Mouse (Mus musculus) CH12.LX (cell line): ENCODE measurements around the gene Oxa1l. TPM values are rescaled to one million over a fixed set of nuclear protein-coding genes. Genes with fewer than 3 reads are reported as not detected.

Source experiments
- DNase-seq: peaks from one replicate; pipeline ENCODE4 v3.0.0-alpha.2; 2013; ENCODE audit errors: extremely low read depth
- H3K27ac ChIP-seq: 2 replicates; pipeline ENCODE4 v1.5.1; 2012; ENCODE audit warnings: low read depth, mild to moderate bottlenecking, control low read depth, moderate library complexity; ENCODE audit not compliant: insufficient read depth
- H3K27me3 ChIP-seq: replicated peaks from 2 replicates; pipeline ENCODE3; 2012; ENCODE audit warnings: inconsistent platforms
- H3K36me3 ChIP-seq, 2 experiments: replicated peaks in 1 of 2; 2 replicates each; pipeline versions ENCODE3 to v1.6.1; 2012; ENCODE audit warnings: inconsistent platforms in 1 of 2, low read length in 1 of 2, mild to moderate bottlenecking in 1 of 2, mixed read lengths in 1 of 2, moderate library complexity in 1 of 2; ENCODE audit not compliant: control insufficient read depth in 1 of 2, insufficient read depth in 1 of 2
- H3K4me1 ChIP-seq, 2 experiments: 2 replicates each; pipeline ENCODE4 v1.6.1; 2012; ENCODE audit warnings: inconsistent platforms in 1 of 2, moderate library complexity in 1 of 2; ENCODE audit not compliant: insufficient read depth in 2 of 2, control insufficient read depth in 1 of 2
- H3K4me2 ChIP-seq: 2 replicates; pipeline ENCODE4 v1.6.1; 2012; ENCODE audit warnings: low read depth, mild to moderate bottlenecking, control low read depth; ENCODE audit not compliant: poor library complexity, insufficient read depth, severe bottlenecking
- H3K4me3 ChIP-seq, 3 experiments: fragments of 150-350 bp in 1 of 3; sonication (generic) in 1 of 3; replicated peaks in 1 of 3; 2 replicates each; pipeline versions ENCODE3 to v1.5.1; 2011 to 2012; ENCODE audit warnings: low read depth in 2 of 3, low read length in 2 of 3, mild to moderate bottlenecking in 2 of 3, moderate library complexity in 2 of 3, control low read depth in 1 of 3, improper control_type of control experiment in 1 of 3, inconsistent platforms in 1 of 3, mixed read lengths in 1 of 3; ENCODE audit not compliant: poor library complexity in 1 of 3
- H3K79me2 ChIP-seq: replicated peaks from 2 replicates; pipeline ENCODE4 v1.6.1; 2012; ENCODE audit warnings: mild to moderate bottlenecking, moderate library complexity; ENCODE audit not compliant: control insufficient read depth, poor library complexity, insufficient read depth, severe bottlenecking; ENCODE audit errors: extremely low read depth
- H3K9ac ChIP-seq: 2 replicates; pipeline ENCODE4 v1.6.1; 2012; ENCODE audit warnings: low read depth, mild to moderate bottlenecking, control low read depth, moderate library complexity; ENCODE audit not compliant: insufficient read depth
- H3K9me3 ChIP-seq: replicated peaks from 2 replicates; pipeline ENCODE3; 2012; ENCODE audit warnings: low read length, inconsistent platforms, mixed read lengths
- BHLHE40 ChIP-seq: IDR thresholded peaks from 2 replicates; pipeline ENCODE4 v1.6.1; 2011; ENCODE audit warnings: mild to moderate bottlenecking, low read depth, low read length, improper control_type of control experiment
- CHD1 ChIP-seq: IDR thresholded peaks from 2 replicates; pipeline ENCODE4 v1.6.1; 2012; ENCODE audit warnings: low read depth, low read length, improper control_type of control experiment, inconsistent platforms
- CHD2 ChIP-seq: IDR thresholded peaks from 2 replicates; pipeline ENCODE4 v1.6.1; 2011; ENCODE audit warnings: low read length, improper control_type of control experiment
- CTCF ChIP-seq, 2 experiments: IDR thresholded peaks in 1 of 2; conservative IDR thresholded peaks in 1 of 2; 2 replicates each; pipeline ENCODE4 v1.5.1; 2011 to 2012; ENCODE audit warnings: low read depth in 2 of 2, low read length in 2 of 2, improper control_type of control experiment in 1 of 2, inconsistent platforms in 1 of 2, mild to moderate bottlenecking in 1 of 2, moderate library complexity in 1 of 2
- EP300 ChIP-seq: IDR thresholded peaks from 2 replicates; pipeline ENCODE4 v1.6.1; 2011; ENCODE audit warnings: low read length, improper control_type of control experiment
- ETS1 ChIP-seq: conservative IDR thresholded peaks from 2 replicates; pipeline ENCODE4 v1.6.1; 2012; ENCODE audit warnings: low read depth, mild to moderate bottlenecking, inconsistent platforms, low read length, improper control_type of control experiment, moderate library complexity
- HCFC1 ChIP-seq: IDR thresholded peaks from 2 replicates; pipeline ENCODE4 v1.6.1; 2012; ENCODE audit warnings: low read depth, mild to moderate bottlenecking, inconsistent platforms, low read length, improper control_type of control experiment
- IRF4 ChIP-seq: IDR thresholded peaks from 2 replicates; pipeline ENCODE4 v1.6.1; 2014; ENCODE audit warnings: low read depth, mild to moderate bottlenecking, inconsistent platforms, low read length, improper control_type of control experiment
- KAT2A ChIP-seq: IDR thresholded peaks from 2 replicates; pipeline ENCODE4 v1.6.1; 2012; ENCODE audit warnings: low read length, improper control_type of control experiment, inconsistent platforms; ENCODE audit not compliant: insufficient replicate concordance
- MAZ ChIP-seq: IDR thresholded peaks from 2 replicates; pipeline ENCODE4 v1.6.1; 2012; ENCODE audit warnings: low read depth, mild to moderate bottlenecking, inconsistent platforms, low read length, improper control_type of control experiment, moderate library complexity
- MEF2A ChIP-seq: IDR thresholded peaks from 2 replicates; pipeline ENCODE4 v1.6.1; 2014; ENCODE audit warnings: low read depth, mild to moderate bottlenecking, inconsistent platforms, low read length, improper control_type of control experiment, borderline replicate concordance
- MYC ChIP-seq: IDR thresholded peaks from 2 replicates; pipeline ENCODE4 v1.6.1; 2011; ENCODE audit warnings: low read depth, mild to moderate bottlenecking, improper control_type of control experiment, low read length
- NELFE ChIP-seq: IDR thresholded peaks from 2 replicates; pipeline ENCODE4 v1.6.1; 2011; ENCODE audit warnings: low read depth, low read length, improper control_type of control experiment
- PAX5 ChIP-seq: IDR thresholded peaks from 2 replicates; pipeline ENCODE4 v1.6.1; 2012; ENCODE audit warnings: low read length, inconsistent platforms, mixed read lengths
- POLR2A ChIP-seq: IDR thresholded peaks from 2 replicates; pipeline ENCODE4 v1.6.1; 2011; ENCODE audit warnings: low read depth, mild to moderate bottlenecking, improper control_type of control experiment, low read length
- POLR2AphosphoS2 ChIP-seq: IDR thresholded peaks from 2 replicates; pipeline ENCODE4 v1.6.1; 2011; ENCODE audit warnings: low read depth, low read length, improper control_type of control experiment
- RAD21 ChIP-seq: IDR thresholded peaks from 2 replicates; pipeline ENCODE4 v1.6.1; 2011; ENCODE audit warnings: low read depth, mild to moderate bottlenecking, low read length, improper control_type of control experiment, moderate library complexity
- RCOR1 ChIP-seq: conservative IDR thresholded peaks from 2 replicates; pipeline ENCODE4 v1.6.1; 2012; ENCODE audit warnings: low read depth, mild to moderate bottlenecking, inconsistent platforms, low read length, improper control_type of control experiment
- SIN3A ChIP-seq: IDR thresholded peaks from 2 replicates; pipeline ENCODE4 v1.6.1; 2012; ENCODE audit warnings: low read length, improper control_type of control experiment, inconsistent platforms
- SMC3 ChIP-seq: IDR thresholded peaks from 2 replicates; pipeline ENCODE4 v1.6.1; 2011; ENCODE audit warnings: low read depth, low read length, improper control_type of control experiment
- TCF12 ChIP-seq: IDR thresholded peaks from 2 replicates; pipeline ENCODE4 v1.6.1; 2014; ENCODE audit warnings: low read depth, mild to moderate bottlenecking, inconsistent platforms, low read length, improper control_type of control experiment
- UBTF ChIP-seq: IDR thresholded peaks from 2 replicates; pipeline ENCODE4 v1.6.1; 2012; ENCODE audit warnings: low read depth, mild to moderate bottlenecking, inconsistent platforms, low read length, improper control_type of control experiment, moderate library complexity
- ZC3H11A ChIP-seq: IDR thresholded peaks from 2 replicates; pipeline ENCODE4 v1.6.1; 2012; ENCODE audit warnings: low read depth, mild to moderate bottlenecking, inconsistent platforms, low read length, improper control_type of control experiment
- ZNF384 ChIP-seq: IDR thresholded peaks from 2 replicates; pipeline ENCODE4 v1.6.1; 2012; ENCODE audit warnings: low read depth, low read length, improper control_type of control experiment, inconsistent platforms
- dilution Hi-C: fragments of 300-500 bp; cut with MboI; formaldehyde crosslinking; loops from 2 replicates; pipeline ENCODE4 v1.14.3; 2020; ENCODE audit warnings: low sequenced_read_pairs; ENCODE audit not compliant: extremely low pct_unique_long_range_greater_than_20kb, extremely low pct_ligation_motif_present
- in situ Hi-C: fragments of 300-500 bp; cut with MboI; formaldehyde crosslinking; loops from 3 replicates; pipeline ENCODE4 v1.14.3; 2019; ENCODE audit warnings: low sequenced_read_pairs, low pct_ligation_motif_present, low pct_unique_long_range_greater_than_20kb, mixed read lengths
- polyA plus RNA-seq: library from polyadenylated mRNA; unstranded; fragments of >175 nt; gene quantifications from 2 replicates; pipeline ENCODE4 v1.2.1, GENCODE M21; 2012; ENCODE audit warnings: low read depth; ENCODE audit not compliant: insufficient read length
- total RNA-seq, 2 experiments: library from RNA; depleted of rRNA; stranded (reverse); fragments of 300-350 nt in 1 of 2; fragments of >200 nt in 1 of 2; gene quantifications; 2 replicates each; pipeline ENCODE4 v1.2.3; 2012 to 2014

The Oxa1l gene
- total and polyA plus RNA-seq, 3 experiments = 34.7 to 111 (median 38.8) TPM

- TF ChIP-seq BHLHE40 = 0 out of 2 replicates have a peak, but pooled peaks have one; percentile 33
- no peak for TF ChIP-seq NELFE
- no peak for TF ChIP-seq ZNF384
- no peak for TF ChIP-seq PAX5
- no peak for TF ChIP-seq RAD21
- TF ChIP-seq CHD2 = no peak
- no peak for TF ChIP-seq ETS1
- no peak for TF ChIP-seq IRF4
Observed at GRCm38 (mm10) chr14:54416830-54417229, 56.2 kb downstream of the Oxa1l start (continued).

- H3K4me2 ChIP-seq = peak within 1 kb of the TSS; percentile 12; the same call in 1 of the 2 replicates
- H3K27me3 ChIP-seq = no peaks in the 10 kb centered on the region
- 0 out of 2 replicates have a peak, but pooled peaks cover 5% of the 10 kb centered on the region for H3K79me2 ChIP-seq
- DNase-seq = peak; percentile 64
- peak within 1 kb of the TSS; percentile 13 to 64 (median 48) for H3K4me3 ChIP-seq
- peak within 1 kb of the TSS; percentile 77 for H3K27ac ChIP-seq
- in situ Hi-C loops = loop anchor here (5.0 to 25.0 kb wide), 2 partner anchors 35 to 355 kb away; no protein-coding TSS in a partner anchor
- no peaks in the 10 kb centered on the region for H3K36me3 ChIP-seq
- dilution Hi-C loops = no loop called here
- H3K4me1 ChIP-seq = peaks cover 0 to 41% of the 10 kb centered on the region in 2 experiments; a peak in 2 of 4 replicates
- no peaks in the 10 kb centered on the region for H3K9me3 ChIP-seq
- TF ChIP-seq MEF2A (no peak), EP300 (no peak), RCOR1 (no peak), UBTF (no peak), BHLHE40 (0 out of 2 replicates have a peak, but pooled peaks have one; percentile 8), HCFC1 (peak; percentile 35), MAZ (peak; percentile 64), CTCF (conservative IDR thresholded peaks at IDR 0.05 in 1 of 2, IDR thresholded peaks at IDR 0.05 in 1 of 2; ENCODE audit: low read depth in 2 of 2, low read length in 2 of 2) (peak in 1 of 2 experiments; percentile 93; a peak in 2 of 4 replicates), CHD1 (no peak), IRF4 (0 out of 2 replicates have a peak, but pooled peaks have one; percentile 46), MYC (peak; percentile 74; the same call in 1 of the 2 replicates), KAT2A (no peak), SIN3A (0 out of 2 replicates have a peak, but pooled peaks have one; percentile 16), RAD21 (peak; percentile 76), POLR2A (peak; percentile 49; the same call in 1 of the 2 replicates), ZC3H11A (no peak), POLR2AphosphoS2 (no peak), TCF12 (peak; percentile 46; the same call in 1 of the 2 replicates), SMC3 (peak; percentile 85)
- TF ChIP-seq, all 38 proteins: peak for 11
- H3K9ac ChIP-seq = peak within 1 kb of the TSS; percentile 89
Observed at GRCm38 (mm10) chr14:54417623-54418081, 57.0 kb downstream of the Oxa1l start, which contains the start of gene Slc7a7. TSS of gene Slc7a7 (minus strand) at chr14:54417780.

Other genes with a start within 250 kb of the Oxa1l start
- gene Dad1, start 106.7 kb upstream of the Oxa1l start, total RNA-seq (2012; rRNA removed) = 161 and 196 TPM in 2 replicates
- gene Dad1, start 106.7 kb upstream of the Oxa1l start, total RNA-seq (2014; rRNA removed) = 192 and 279 TPM in 2 replicates
- 213 and 287 TPM in 2 replicates for gene Dad1, start 106.7 kb upstream of the Oxa1l start, polyA plus RNA-seq
- gene Abhd4, start 106.6 kb upstream of the Oxa1l start, total RNA-seq (2012; rRNA removed) = 13.4 and 19.8 TPM in 2 replicates
- 13.4 and 15.9 TPM in 2 replicates for gene Abhd4, start 106.6 kb upstream of the Oxa1l start, total RNA-seq (2014; rRNA removed)
- gene Abhd4, start 106.6 kb upstream of the Oxa1l start, polyA plus RNA-seq = 22.0 and 23.0 TPM in 2 replicates
- not detected in 2 replicates for gene Olfr49, start 75.9 kb upstream of the Oxa1l start, total RNA-seq (2012; rRNA removed)
- not detected in 2 replicates for gene Olfr49, start 75.9 kb upstream of the Oxa1l start, total RNA-seq (2014; rRNA removed)
- 0.07 TPM in 2 replicates for gene Olfr49, start 75.9 kb upstream of the Oxa1l start, polyA plus RNA-seq
- gene Slc7a7, start 56.9 kb downstream of the Oxa1l start, total RNA-seq (2012; rRNA removed) = 43.3 and 50.4 TPM in 2 replicates
- gene Slc7a7, start 56.9 kb downstream of the Oxa1l start, total RNA-seq (2014; rRNA removed) = 23.8 and 27.8 TPM in 2 replicates
- 40.0 and 45.4 TPM in 2 replicates for gene Slc7a7, start 56.9 kb downstream of the Oxa1l start, polyA plus RNA-seq
- 309 and 328 TPM in 2 replicates for gene Mrpl52, start 66.1 kb downstream of the Oxa1l start, total RNA-seq (2012; rRNA removed)
- 87.9 and 97.1 TPM in 2 replicates for gene Mrpl52, start 66.1 kb downstream of the Oxa1l start, total RNA-seq (2014; rRNA removed)
- 230 and 281 TPM in 2 replicates for gene Mrpl52, start 66.1 kb downstream of the Oxa1l start, polyA plus RNA-seq
- gene Mmp14, start 70.8 kb downstream of the Oxa1l start, total RNA-seq (2012; rRNA removed) = 0.08 and 0.17 TPM in 2 replicates
- 0.08 and 0.11 TPM in 2 replicates for gene Mmp14, start 70.8 kb downstream of the Oxa1l start, total RNA-seq (2014; rRNA removed)
- 0.10 TPM in 1 of 2 replicates, not detected in the other for gene Mmp14, start 70.8 kb downstream of the Oxa1l start, polyA plus RNA-seq
- 51.4 and 60.0 TPM in 2 replicates for gene Lrp10, start 103.3 kb downstream of the Oxa1l start, total RNA-seq (2012; rRNA removed)
- 27.9 and 28.7 TPM in 2 replicates for gene Lrp10, start 103.3 kb downstream of the Oxa1l start, total RNA-seq (2014; rRNA removed)
- gene Lrp10, start 103.3 kb downstream of the Oxa1l start, polyA plus RNA-seq = 64.1 and 79.8 TPM in 2 replicates
- gene Rem2, start 115.3 kb downstream of the Oxa1l start, total RNA-seq (2012; rRNA removed) = 0.08 and 0.29 TPM in 2 replicates
- gene Rem2, start 115.3 kb downstream of the Oxa1l start, total RNA-seq (2014; rRNA removed) = not detected in 2 replicates
- 0.18 TPM in 1 of 2 replicates, not detected in the other for gene Rem2, start 115.3 kb downstream of the Oxa1l start, polyA plus RNA-seq
- gene Prmt5, start 156.7 kb downstream of the Oxa1l start, total RNA-seq (2012; rRNA removed) = 157 and 159 TPM in 2 replicates
- 106 and 110 TPM in 2 replicates for gene Prmt5, start 156.7 kb downstream of the Oxa1l start, total RNA-seq (2014; rRNA removed)
- 185 and 206 TPM in 2 replicates for gene Prmt5, start 156.7 kb downstream of the Oxa1l start, polyA plus RNA-seq
- 65.5 and 71.8 TPM in 2 replicates for gene Haus4, start 193.8 kb downstream of the Oxa1l start, total RNA-seq (2012; rRNA removed)
- 88.6 and 94.3 TPM in 2 replicates for gene Haus4, start 193.8 kb downstream of the Oxa1l start, total RNA-seq (2014; rRNA removed)
- 109 and 116 TPM in 2 replicates for gene Haus4, start 193.8 kb downstream of the Oxa1l start, polyA plus RNA-seq
- 0.13 TPM in 1 of 2 replicates, not detected in the other for gene Ajuba, start 216.7 kb downstream of the Oxa1l start, total RNA-seq (2012; rRNA removed)
- 0.09 TPM in 1 of 2 replicates, not detected in the other for gene Ajuba, start 216.7 kb downstream of the Oxa1l start, total RNA-seq (2014; rRNA removed)
- gene Ajuba, start 216.7 kb downstream of the Oxa1l start, polyA plus RNA-seq = 0.18 and 0.34 TPM in 2 replicates
- gene 4931414P19Rik, start 245.2 kb downstream of the Oxa1l start, total RNA-seq (2012; rRNA removed) = 2.9 and 3.6 TPM in 2 replicates
- gene 4931414P19Rik, start 245.2 kb downstream of the Oxa1l start, total RNA-seq (2014; rRNA removed) = 1.5 TPM in 2 replicates
- 2.7 and 3.8 TPM in 2 replicates for gene 4931414P19Rik, start 245.2 kb downstream of the Oxa1l start, polyA plus RNA-seq